Mouse (Mus musculus) limb, embryonic 12.5 days (tissue): ENCODE results near the gene Nap1l5. TPM values are rescaled to one million over a fixed set of nuclear protein-coding genes. Genes with fewer than 3 reads are reported as not detected.
A peak's percentile ranks its signal among the peaks of the same experiment; 100 is the strongest.

Source experiments
- ATAC-seq: fragments of 200-750 bp; cut with Nextera tagmentation; 2 replicates; pipeline ENCODE4 v1.8.0; 2017; ENCODE audit warnings: low read depth, moderate TSS enrichment; ENCODE audit not compliant: insufficient number of reproducible peaks, insufficient read depth, low FRiP score, low TSS enrichment
- H3K27ac ChIP-seq: fragments of 300-500 bp; sonication (generic); 2 replicates; pipeline ENCODE4 v1.5.1; 2016; ENCODE audit warnings: mild to moderate bottlenecking, moderate library complexity
- H3K27me3 ChIP-seq: fragments of 300-500 bp; sonication (generic); 2 replicates; pipeline ENCODE4 v1.6.1; 2016; ENCODE audit warnings: mild to moderate bottlenecking, moderate library complexity
- H3K36me3 ChIP-seq: fragments of 300-500 bp; sonication (generic); 2 replicates; pipeline ENCODE4 v1.6.1; 2016; ENCODE audit warnings: mild to moderate bottlenecking, moderate library complexity
- H3K4me1 ChIP-seq: fragments of 300-500 bp; sonication (generic); replicated peaks from 2 replicates; pipeline ENCODE4 v1.6.1; 2016
- H3K4me2 ChIP-seq: fragments of 300-500 bp; sonication (generic); 2 replicates; pipeline ENCODE4 v1.6.1; 2016; ENCODE audit warnings: mild to moderate bottlenecking, moderate library complexity
- H3K4me3 ChIP-seq: fragments of 300-500 bp; sonication (generic); replicated peaks from 2 replicates; pipeline ENCODE4 v1.5.1; 2016; ENCODE audit warnings: mild to moderate bottlenecking
- H3K9ac ChIP-seq: fragments of 300-500 bp; sonication (generic); replicated peaks from 2 replicates; pipeline ENCODE4 v1.6.1; 2016; ENCODE audit warnings: mild to moderate bottlenecking, moderate library complexity
- H3K9me3 ChIP-seq: fragments of 300-500 bp; sonication (generic); 2 replicates; pipeline ENCODE4 v1.6.1; 2016; ENCODE audit warnings: mild to moderate bottlenecking, moderate library complexity
- WGBS: fragments of 180-500 bp; shearing (Covaris S2); methylation state at CpG from one replicate; pipeline ENCODE4 v1.1.7; 2016; 5-methylcytosine and 5-hydroxymethylcytosine counted together
- polyA plus RNA-seq: library from polyadenylated mRNA; unstranded; fragments of >200 nt; fragmentation: Nextera tagmentation; extraction: Ambion mirVana; gene quantifications from 2 replicates; pipeline ENCODE4 v1.2.1, GENCODE M21; 2016

Gene Nap1l5
- polyA plus RNA-seq, 1 experiment from 2014 or later: 3.4 TPM

DNA sequence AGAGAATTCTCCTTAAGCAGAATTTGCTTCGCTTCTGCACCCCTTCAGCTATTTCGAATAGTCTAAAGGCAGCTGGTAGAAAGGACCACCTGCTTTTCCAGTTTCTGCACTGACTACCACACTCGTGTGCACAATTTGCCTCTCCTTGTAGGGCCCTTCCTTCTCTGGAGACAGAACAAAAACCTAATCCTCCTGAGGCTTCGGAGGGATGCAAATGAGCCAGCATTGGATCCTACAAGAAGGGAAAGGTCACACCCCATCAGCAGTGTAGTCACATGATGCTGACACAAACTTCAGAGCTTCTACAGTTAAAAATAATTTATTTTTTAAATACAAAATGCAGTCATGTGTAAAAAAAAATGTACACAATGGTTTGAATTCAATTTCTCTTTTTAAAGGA is 24.3 kb upstream of the Nap1l5 start:
- Histone ChIP-seq H3K27me3 (no peaks in the 10 kb centered on the region), H3K4me3 (no peak overlapping the region), H3K4me2 (no peak overlapping the region), H3K36me3 (no peaks in the 10 kb centered on the region), H3K27ac (no peak overlapping the region), H3K9me3 (no peaks in the 10 kb centered on the region), H3K9ac (no peak overlapping the region), H3K4me1 (peaks cover 7% of the 10 kb centered on the region; the same call in 1 of the 2 replicates)
- 89% methylated on average over 4 of the region's 4 CpGs for WGBS
- no peak for ATAC-seq

DNA sequence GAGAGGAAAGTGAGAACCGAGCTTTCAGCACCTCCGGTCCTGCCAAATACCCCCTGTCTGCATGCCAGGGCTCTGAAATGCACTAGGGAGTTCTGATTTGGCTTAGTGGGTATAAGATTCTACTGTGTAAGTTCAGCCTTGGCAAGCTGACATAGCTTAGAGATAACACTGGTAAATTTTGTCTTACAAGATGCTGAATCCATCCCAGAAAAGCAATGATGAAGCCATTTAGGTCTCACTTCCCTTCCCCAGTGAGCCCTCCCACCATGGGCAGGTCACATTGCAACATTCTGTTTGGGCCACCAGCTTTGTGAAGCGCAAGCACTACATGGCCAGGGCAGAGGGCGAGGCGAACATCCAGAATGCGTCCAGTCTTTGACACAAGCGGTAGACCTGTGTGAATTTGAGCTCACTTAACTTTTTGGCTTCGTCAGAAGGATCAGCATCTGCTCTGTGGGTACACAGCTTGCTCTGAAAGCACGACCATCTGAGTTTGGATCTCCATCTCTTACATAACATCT is 23.1 kb upstream of the Nap1l5 start:
- Histone ChIP-seq H3K4me1 (peaks cover 7% of the 10 kb centered on the region; the same call in 1 of the 2 replicates), H3K27ac (no peak overlapping the region), H3K4me3 (no peak overlapping the region), H3K9ac (no peak overlapping the region), H3K9me3 (no peaks in the 10 kb centered on the region), H3K27me3 (no peaks in the 10 kb centered on the region), H3K4me2 (no peak overlapping the region), H3K36me3 (no peaks in the 10 kb centered on the region)
- 82% methylated on average over 9 of the region's 9 CpGs for WGBS
- ATAC-seq: no peak

DNA sequence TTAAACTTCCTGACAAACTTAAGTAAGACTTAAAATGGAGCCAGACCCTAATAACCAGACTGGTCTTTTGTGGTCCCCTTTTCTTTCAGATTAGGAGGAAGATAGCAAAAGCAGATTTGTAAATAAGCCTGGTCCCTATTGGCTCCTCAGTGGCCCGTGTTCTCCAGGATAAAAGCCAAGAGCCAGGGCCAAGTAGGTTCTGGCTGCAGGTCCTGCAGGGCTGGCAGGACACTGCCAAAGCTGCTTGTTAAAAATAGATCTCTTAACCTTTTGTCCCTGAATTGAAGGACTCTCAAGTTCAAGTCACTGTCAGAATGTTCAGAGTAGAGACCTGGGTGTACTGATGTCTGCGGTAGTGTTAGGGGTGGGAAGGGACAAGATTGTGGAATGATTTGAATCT is 21.0 kb upstream of the Nap1l5 start:
- H3K27me3 ChIP-seq: no peaks in the 10 kb centered on the region
- no peaks in the 10 kb centered on the region for H3K9me3 ChIP-seq
- H3K4me3 ChIP-seq: no peak overlapping the region
- no peaks in the 10 kb centered on the region for H3K36me3 ChIP-seq
- H3K9ac ChIP-seq: no peak overlapping the region
- 84% methylated on average over 2 of the region's 2 CpGs for WGBS
- H3K27ac ChIP-seq: no peak overlapping the region
- H3K4me2 ChIP-seq: no peak overlapping the region
- no peak for ATAC-seq
- 0 out of 2 replicates have a peak, but pooled peaks cover 3% of the 10 kb centered on the region for H3K4me1 ChIP-seq

GRCm38 (mm10) chr6:58922511-58922910 is 15.6 kb upstream of the Nap1l5 start:
- Histone ChIP-seq H3K4me1 (no peaks in the 10 kb centered on the region), H3K4me3 (no peak overlapping the region), H3K36me3 (0 out of 2 replicates have a peak, but pooled peaks cover 3% of the 10 kb centered on the region), H3K27me3 (no peaks in the 10 kb centered on the region), H3K27ac (no peak overlapping the region), H3K4me2 (no peak overlapping the region), H3K9ac (no peak overlapping the region), H3K9me3 (no peaks in the 10 kb centered on the region)
- WGBS: 89% methylated on average over 5 of the region's 5 CpGs
- no peak for ATAC-seq

- Histone ChIP-seq H3K27ac (no peak overlapping the region), H3K9me3 (no peaks in the 10 kb centered on the region), H3K4me2 (no peak overlapping the region), H3K4me1 (no peaks in the 10 kb centered on the region), H3K4me3 (no peak overlapping the region), H3K27me3 (no peaks in the 10 kb centered on the region), H3K36me3 (0 out of 2 replicates have a peak, but pooled peaks cover 3% of the 10 kb centered on the region), H3K9ac (no peak overlapping the region)
- 47% methylated on average over 3 of the region's 3 CpGs for WGBS
- ATAC-seq: no peak
These were observed 14.7 kb upstream of the Nap1l5 start for GRCm38 (mm10) chr6:58921623-58922022.

GRCm38 (mm10) chr6:58920735-58921134 is 13.9 kb upstream of the Nap1l5 start:
- Histone ChIP-seq H3K4me2 (no peak overlapping the region), H3K4me1 (no peaks in the 10 kb centered on the region), H3K27ac (no peak overlapping the region), H3K27me3 (no peaks in the 10 kb centered on the region), H3K9ac (no peak overlapping the region), H3K4me3 (no peak overlapping the region), H3K9me3 (no peaks in the 10 kb centered on the region), H3K36me3 (peaks cover 3% of the 10 kb centered on the region; the same call in 1 of the 2 replicates)
- no peak for ATAC-seq
- WGBS: 81% methylated on average over 6 of the region's 6 CpGs

DNA sequence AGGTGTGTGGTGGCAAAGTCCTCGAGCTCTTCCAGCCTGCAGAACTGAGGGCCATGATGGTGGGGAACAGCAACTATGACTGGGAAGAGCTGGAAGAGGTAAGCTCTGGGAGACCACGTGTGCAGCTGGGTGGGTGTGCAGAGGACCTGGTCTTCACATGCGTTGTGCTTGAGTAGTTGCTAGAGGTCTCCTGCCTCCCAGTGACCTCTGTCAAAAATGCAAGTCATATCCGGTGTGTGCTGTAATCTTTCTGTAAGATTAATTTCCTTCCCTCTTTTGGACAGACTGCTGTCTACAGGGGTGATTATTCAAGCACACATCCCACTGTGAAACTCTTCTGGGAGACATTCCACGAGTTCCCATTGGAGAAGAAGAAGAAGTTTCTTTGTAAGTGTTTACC is 9.6 kb upstream of the Nap1l5 start:
- Histone ChIP-seq H3K4me3 (no peak overlapping the region), H3K4me2 (no peak overlapping the region), H3K27me3 (no peaks in the 10 kb centered on the region), H3K9ac (no peak overlapping the region), H3K36me3 (peaks cover 3% of the 10 kb centered on the region; the same call in 1 of the 2 replicates), H3K27ac (no peak overlapping the region), H3K9me3 (no peaks in the 10 kb centered on the region), H3K4me1 (no peaks in the 10 kb centered on the region)
- WGBS: 88% methylated on average over 5 of the region's 5 CpGs
- no peak for ATAC-seq

GRCm38 (mm10) chr6:58913971-58914370 is 7.1 kb upstream of the Nap1l5 start:
- H3K9me3 ChIP-seq: no peaks in the 10 kb centered on the region
- WGBS: 79% methylated on average over 5 of the region's 5 CpGs
- H3K9ac ChIP-seq: no peak overlapping the region
- H3K4me2 ChIP-seq: no peak overlapping the region
- no peak for ATAC-seq
- H3K4me3 ChIP-seq: no peak overlapping the region
- H3K27ac ChIP-seq: no peak overlapping the region
- no peaks in the 10 kb centered on the region for H3K4me1 ChIP-seq
- H3K36me3 ChIP-seq: no peaks in the 10 kb centered on the region; the same call in 1 of the 2 replicates
- no peaks in the 10 kb centered on the region for H3K27me3 ChIP-seq

- no peak overlapping the region for H3K27ac ChIP-seq
- no peak for ATAC-seq
- H3K4me1 ChIP-seq: no peaks in the 10 kb centered on the region
- H3K27me3 ChIP-seq: no peaks in the 10 kb centered on the region
- no peak overlapping the region for H3K4me3 ChIP-seq
- H3K9me3 ChIP-seq: no peaks in the 10 kb centered on the region
- H3K9ac ChIP-seq: no peak overlapping the region
- no peaks in the 10 kb centered on the region; the same call in 1 of the 2 replicates for H3K36me3 ChIP-seq
- 74% methylated on average over 3 of the region's 3 CpGs for WGBS
- no peak overlapping the region for H3K4me2 ChIP-seq
These were observed 6.7 kb upstream of the Nap1l5 start for GRCm38 (mm10) chr6:58913551-58913950.

GRCm38 (mm10) chr6:58912842-58913241 is 6.0 kb upstream of the Nap1l5 start:
- no peak overlapping the region for H3K9ac ChIP-seq
- H3K4me2 ChIP-seq: no peak overlapping the region
- WGBS: 81% methylated on average over 5 of the region's 5 CpGs
- no peak overlapping the region for H3K4me3 ChIP-seq
- H3K4me1 ChIP-seq: no peaks in the 10 kb centered on the region
- no peaks in the 10 kb centered on the region for H3K9me3 ChIP-seq
- H3K27ac ChIP-seq: no peak overlapping the region
- ATAC-seq: no peak
- H3K36me3 ChIP-seq: no peaks in the 10 kb centered on the region; the same call in 1 of the 2 replicates
- no peaks in the 10 kb centered on the region for H3K27me3 ChIP-seq

DNA sequence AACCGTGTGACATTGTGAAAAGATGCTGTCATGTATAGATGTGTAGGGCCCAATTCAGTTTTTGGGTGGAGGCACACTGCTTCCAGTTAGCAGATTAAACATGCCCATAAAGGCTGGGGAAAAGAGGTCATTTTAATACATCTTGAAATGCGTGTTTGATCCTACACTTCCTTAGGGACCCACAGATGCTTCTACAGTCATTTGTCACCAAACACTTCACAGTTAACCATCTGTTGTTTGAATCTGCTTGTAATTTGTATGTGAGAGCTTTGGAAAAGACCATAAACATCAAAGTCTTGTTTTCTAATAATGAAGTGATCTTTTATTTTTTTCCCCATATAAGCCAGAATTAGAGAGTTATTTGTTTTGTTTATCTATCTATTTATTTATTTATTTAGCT is 915 bp upstream of the Nap1l5 start:
- H3K27ac ChIP-seq: no peak overlapping the region
- H3K4me2 ChIP-seq: no peak overlapping the region
- 0 out of 2 replicates have a peak, but pooled peaks cover 5% of the 10 kb centered on the region for H3K4me1 ChIP-seq
- ATAC-seq: no peak
- H3K9me3 ChIP-seq: peaks cover 16% of the 10 kb centered on the region
- peaks cover 6% of the 10 kb centered on the region; the same call in 1 of the 2 replicates for H3K27me3 ChIP-seq
- H3K36me3 ChIP-seq: peaks cover 10% of the 10 kb centered on the region
- WGBS: 65% methylated on average over 2 of the region's 2 CpGs
- H3K9ac ChIP-seq: no peak overlapping the region
- no peak overlapping the region for H3K4me3 ChIP-seq

DNA sequence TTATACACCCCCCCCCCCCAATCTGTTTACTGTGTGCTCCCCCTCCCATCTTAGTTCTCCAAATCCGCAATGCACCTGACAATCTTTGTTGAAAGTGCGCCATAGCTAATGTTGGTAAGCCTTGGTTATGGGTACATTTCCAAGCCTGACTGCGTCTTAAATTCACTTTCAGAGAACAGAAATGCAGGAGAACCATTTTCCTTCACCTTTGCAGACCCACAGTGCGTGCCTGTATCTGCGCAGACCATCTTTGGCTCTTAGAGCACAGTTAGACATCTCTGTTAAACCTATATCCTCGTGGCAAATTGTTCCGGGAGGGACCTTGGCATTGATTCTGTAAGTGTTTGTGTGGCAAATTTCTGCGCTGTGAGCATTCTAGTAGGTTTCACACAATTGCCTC is 460 bp upstream of the Nap1l5 start:
- peaks cover 16% of the 10 kb centered on the region for H3K9me3 ChIP-seq
- H3K4me2 ChIP-seq: peak overlapping the region; percentile 71
- peaks cover 6% of the 10 kb centered on the region; the same call in 1 of the 2 replicates for H3K27me3 ChIP-seq
- no peak overlapping the region for H3K9ac ChIP-seq
- no peak overlapping the region for H3K27ac ChIP-seq
- H3K4me1 ChIP-seq: 0 out of 2 replicates have a peak, but pooled peaks cover 5% of the 10 kb centered on the region
- WGBS: 82% methylated on average over 8 of the region's 8 CpGs
- peak overlapping the region; percentile 44 for H3K4me3 ChIP-seq
- H3K36me3 ChIP-seq: peaks cover 10% of the 10 kb centered on the region
- no peak for ATAC-seq
